Mouse (Mus musculus): ENCODE data around the gene Rnf225. TPM values are rescaled to one million over a fixed set of nuclear protein-coding genes. Genes with fewer than 3 reads are reported as not detected.
"Not testable (repeated sequence)": the region's sequence is repeated elsewhere in the genome, so short reads cannot be mapped to it uniquely, and the experiment has no call there.

Rnf225 gene
- polyA plus RNA-seq, 1 experiment: 7.0 TPM

DNA sequence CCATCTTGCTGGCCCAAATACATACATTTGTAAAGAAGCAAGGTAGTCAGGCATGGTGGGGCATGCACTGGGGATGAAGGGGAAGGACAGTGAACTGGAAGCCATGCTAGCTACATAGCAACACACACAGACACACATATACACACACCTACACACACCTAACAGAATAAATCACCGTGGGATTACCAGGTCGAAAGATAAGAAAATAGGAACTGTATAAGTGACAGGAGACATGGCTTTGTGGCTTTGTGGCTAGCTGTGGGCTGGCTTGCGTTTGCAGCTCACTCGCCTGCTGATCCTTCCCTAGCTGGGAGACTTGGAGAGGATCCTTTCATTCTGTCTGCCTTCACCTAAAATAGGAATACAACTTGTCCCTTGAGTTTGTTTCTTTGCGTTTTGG is 25.7 kb upstream of the Rnf225 start:
- DNase-seq: no peak
- H3K4me3 ChIP-seq (replicated peaks; ENCODE audit: extremely low read depth, low read depth, low read length): no peak overlapping the region
- WGBS: 86% methylated on average over 5 of the region's 5 CpGs
- no peaks in the 10 kb centered on the region; the same call in 1 of the 2 replicates for H3K4me1 ChIP-seq (ENCODE audit: control insufficient read depth, insufficient read depth, low read length)
- TF ChIP-seq CTCF (IDR thresholded peaks at IDR 0.05; ENCODE audit: insufficient read depth, low read length): no peak
- no peak for TF ChIP-seq POLR2A (IDR thresholded peaks at IDR 0.05; ENCODE audit: borderline replicate concordance, extremely low read depth, low read depth, low read length)

DNA sequence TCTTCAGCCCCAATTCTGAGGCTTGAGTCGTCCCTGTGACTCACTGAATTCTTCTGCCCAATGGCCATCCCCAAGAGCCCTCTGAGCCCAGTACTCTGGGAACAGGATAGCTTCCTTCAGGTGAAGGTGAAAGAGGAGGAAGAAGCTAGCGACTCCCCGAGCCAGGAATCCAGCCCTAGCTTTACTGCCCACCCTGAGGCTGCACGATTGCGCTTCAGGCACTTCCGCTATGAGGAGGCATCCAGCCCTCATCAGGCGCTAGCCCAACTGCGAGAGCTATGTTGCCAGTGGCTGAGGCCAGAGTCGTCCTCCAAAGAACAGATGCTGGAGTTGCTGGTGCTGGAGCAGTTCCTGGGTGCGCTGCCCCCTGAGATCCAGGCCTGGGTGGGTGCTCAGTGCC is 23.6 kb upstream of the Rnf225 start:
- Histone ChIP-seq H3K4me3 (replicated peaks; ENCODE audit: extremely low read depth, low read depth, low read length) (no peak overlapping the region), H3K4me1 (ENCODE audit: control insufficient read depth, insufficient read depth, low read length) (no peaks in the 10 kb centered on the region; the same call in 1 of the 2 replicates)
- no peak for TF ChIP-seq POLR2A (IDR thresholded peaks at IDR 0.05; ENCODE audit: borderline replicate concordance, extremely low read depth, low read depth, low read length)
- no peak for TF ChIP-seq CTCF (IDR thresholded peaks at IDR 0.05; ENCODE audit: insufficient read depth, low read length)
- no peak for DNase-seq
- WGBS: 67% methylated on average over 10 of the region's 10 CpGs

DNA sequence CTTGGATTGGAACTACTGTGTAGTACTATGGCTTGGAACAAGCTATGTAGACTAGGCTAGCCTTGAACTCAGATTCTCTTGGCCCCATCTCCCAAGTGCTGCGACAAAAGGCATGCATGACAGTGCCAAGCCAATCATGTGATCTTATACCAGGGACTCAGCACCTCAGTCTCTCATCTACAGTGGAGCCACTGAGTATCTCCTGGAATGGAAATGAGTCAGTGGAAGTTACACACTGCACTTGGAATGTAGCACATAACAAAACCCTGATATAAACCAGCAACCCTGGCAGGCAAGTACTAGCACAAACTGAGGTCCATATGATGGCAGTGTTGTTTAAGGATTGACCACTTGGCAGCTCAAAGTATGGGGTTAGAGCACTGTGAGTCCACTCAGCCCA is 22.1 kb upstream of the Rnf225 start:
- no peaks in the 10 kb centered on the region for H3K4me1 ChIP-seq (ENCODE audit: control insufficient read depth, insufficient read depth, low read length)
- 74% methylated on average over 1 of the region's 1 CpGs for whole genome bisulfite sequencing
- TF ChIP-seq POLR2A (IDR thresholded peaks at IDR 0.05; ENCODE audit: borderline replicate concordance, extremely low read depth, low read depth, low read length) (no peak), CTCF (IDR thresholded peaks at IDR 0.05; ENCODE audit: insufficient read depth, low read length) (no peak)
- DNase-seq: no peak
- no peak overlapping the region for H3K4me3 ChIP-seq (replicated peaks; ENCODE audit: extremely low read depth, low read depth, low read length)

DNA sequence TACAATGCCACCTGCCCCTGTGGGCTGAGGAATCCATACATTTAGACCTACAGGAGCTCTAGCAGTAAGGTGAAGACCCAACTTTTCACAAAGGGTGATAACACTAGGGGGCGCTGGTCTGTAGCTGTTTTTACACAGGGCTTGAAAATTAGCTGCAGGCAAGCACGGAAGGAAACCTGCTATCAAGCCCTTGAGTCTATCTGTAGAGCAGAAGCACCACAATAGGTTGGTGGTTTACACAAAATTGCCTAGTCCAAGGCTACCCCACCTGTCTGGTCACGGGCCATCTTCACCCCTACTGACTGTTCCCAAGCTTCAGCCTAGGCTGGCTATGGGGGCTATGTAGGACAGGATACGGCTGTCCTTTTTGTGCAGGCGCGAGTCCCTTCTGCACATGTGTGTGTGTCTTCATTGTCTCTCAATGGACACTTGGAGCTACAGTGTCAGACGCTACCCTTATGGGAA is 17.7 kb upstream of the Rnf225 start:
- 33% methylated on average over 7 of the region's 7 CpGs for WGBS
- Histone ChIP-seq H3K4me1 (ENCODE audit: control insufficient read depth, insufficient read depth, low read length) (no peaks in the 10 kb centered on the region), H3K4me3 (replicated peaks; ENCODE audit: extremely low read depth, low read depth, low read length) (peak overlapping the region; percentile 40)
- DNase-seq: peak; percentile 71
- TF ChIP-seq CTCF (IDR thresholded peaks at IDR 0.05; ENCODE audit: insufficient read depth, low read length) (peak; percentile 34; the same call in 1 of the 2 replicates), POLR2A (IDR thresholded peaks at IDR 0.05; ENCODE audit: borderline replicate concordance, extremely low read depth, low read depth, low read length) (no peak)

DNA sequence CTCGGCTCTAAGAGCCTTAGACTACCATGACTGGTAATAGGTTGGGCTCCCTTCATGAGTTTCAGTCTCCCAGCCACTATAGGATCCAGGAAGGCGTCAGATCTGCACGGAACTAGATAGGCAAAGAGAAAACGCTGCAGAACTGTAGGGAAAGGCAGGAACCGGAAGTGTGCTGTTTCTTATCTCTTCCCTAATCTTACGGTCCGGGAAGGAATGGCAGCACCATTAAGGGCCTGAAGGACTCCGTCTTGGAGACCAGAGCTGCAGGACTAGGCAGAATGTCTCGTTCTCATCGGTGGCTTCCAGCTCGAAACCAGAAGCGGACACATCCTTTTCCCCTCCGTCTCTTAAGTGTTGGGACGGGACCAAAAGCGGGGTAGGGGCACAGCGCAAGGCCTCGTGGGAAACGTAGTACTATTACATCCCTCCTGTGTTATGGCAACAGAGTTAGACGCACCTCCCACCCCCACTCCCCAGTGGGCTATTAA is 17.0 kb upstream of the Rnf225 start:
- peak; percentile 62; the same call in 1 of the 2 replicates for TF ChIP-seq POLR2A (IDR thresholded peaks at IDR 0.05; ENCODE audit: borderline replicate concordance, extremely low read depth, low read depth, low read length)
- TF ChIP-seq CTCF (IDR thresholded peaks at IDR 0.05; ENCODE audit: insufficient read depth, low read length): no peak
- Histone ChIP-seq H3K4me3 (replicated peaks; ENCODE audit: extremely low read depth, low read depth, low read length) (peak overlapping the region; percentile 95), H3K4me1 (ENCODE audit: control insufficient read depth, insufficient read depth, low read length) (no peaks in the 10 kb centered on the region)
- WGBS: 3% methylated on average over 19 of the region's 19 CpGs
- DNase-seq: peak; percentile 70

DNA sequence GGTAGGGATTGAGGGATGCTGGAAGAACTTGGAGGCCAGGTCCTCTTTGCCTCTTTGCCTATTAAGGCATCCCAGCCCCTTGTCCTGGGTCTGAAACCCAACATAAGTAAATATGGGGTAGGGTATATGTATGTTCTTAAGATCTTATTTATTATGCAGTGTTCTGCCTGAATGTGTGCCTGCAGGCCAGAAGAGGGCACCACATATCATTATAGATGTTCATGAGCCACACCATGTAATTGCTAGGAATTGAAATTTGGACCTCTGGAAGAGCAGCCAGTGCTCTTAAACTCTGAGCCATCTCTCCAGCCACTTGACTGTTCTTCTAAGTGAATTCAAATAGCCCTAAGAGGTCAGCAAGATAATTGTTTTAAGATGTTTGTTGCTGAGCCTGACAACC is 13.7 kb upstream of the Rnf225 start:
- no peak overlapping the region for H3K4me3 ChIP-seq (replicated peaks; ENCODE audit: extremely low read depth, low read depth, low read length)
- no peak for TF ChIP-seq POLR2A (IDR thresholded peaks at IDR 0.05; ENCODE audit: borderline replicate concordance, extremely low read depth, low read depth, low read length)
- TF ChIP-seq CTCF (IDR thresholded peaks at IDR 0.05; ENCODE audit: insufficient read depth, low read length): 0 out of 2 replicates have a peak, but pooled peaks have one; percentile 13
- H3K4me1 ChIP-seq (ENCODE audit: control insufficient read depth, insufficient read depth, low read length): no peaks in the 10 kb centered on the region
- DNase-seq: no peak

DNA sequence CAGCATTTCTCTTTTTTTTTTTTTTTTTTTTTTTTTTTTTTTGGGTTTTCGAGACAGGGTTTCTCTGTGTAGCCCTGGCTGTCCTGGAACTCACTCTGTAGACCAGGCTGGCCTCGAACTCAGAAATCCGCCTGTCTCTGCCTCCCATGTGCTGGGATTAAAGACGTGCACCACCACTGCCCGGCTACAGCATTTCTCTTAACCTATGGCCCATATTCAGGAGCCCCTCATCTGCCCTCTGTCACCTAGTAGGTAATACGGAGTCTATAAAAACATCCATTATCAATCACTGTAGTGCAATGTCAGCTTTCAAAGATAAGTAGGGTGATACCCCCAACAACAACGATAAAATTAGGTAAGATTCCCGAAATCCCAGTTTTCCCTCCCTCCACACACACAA is 6.7 kb upstream of the Rnf225 start:
- not testable (repeated sequence) for H3K4me3 ChIP-seq (replicated peaks; ENCODE audit: extremely low read depth, low read depth, low read length); DNase-seq; H3K4me1 ChIP-seq (ENCODE audit: control insufficient read depth, insufficient read depth, low read length)
- WGBS: 81% methylated on average over 7 of the region's 8 CpGs

DNA sequence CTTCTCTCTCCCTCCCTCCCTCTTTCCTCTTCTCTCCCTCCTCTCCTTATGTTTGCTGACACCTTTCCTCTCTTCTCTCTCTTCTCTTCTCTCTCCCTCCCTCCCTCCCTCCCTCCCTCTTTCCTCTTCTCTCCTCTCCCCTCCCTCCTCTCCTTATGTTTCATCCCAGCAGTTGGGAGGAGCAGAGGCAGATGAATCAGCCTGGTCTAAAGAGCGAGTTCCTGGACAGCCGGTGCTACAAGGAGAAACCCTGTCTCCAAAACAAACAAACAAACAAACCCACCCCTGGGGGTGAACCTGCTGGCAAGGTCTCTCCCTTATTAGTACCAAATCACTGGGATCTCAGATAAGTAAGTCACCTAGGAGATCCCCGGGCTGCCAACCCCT is 5.9 kb upstream of the Rnf225 start:
- H3K4me1 ChIP-seq (ENCODE audit: control insufficient read depth, insufficient read depth, low read length): peaks cover 4% of the 10 kb centered on the region; the same call in 1 of the 2 replicates
- H3K4me3 ChIP-seq (replicated peaks; ENCODE audit: extremely low read depth, low read depth, low read length): peak overlapping the region; percentile 86
- WGBS: 2% methylated on average over 3 of the region's 3 CpGs
- no peak for DNase-seq
- TF ChIP-seq CTCF (IDR thresholded peaks at IDR 0.05; ENCODE audit: insufficient read depth, low read length) (no peak), POLR2A (IDR thresholded peaks at IDR 0.05; ENCODE audit: borderline replicate concordance, extremely low read depth, low read depth, low read length) (no peak)

DNA sequence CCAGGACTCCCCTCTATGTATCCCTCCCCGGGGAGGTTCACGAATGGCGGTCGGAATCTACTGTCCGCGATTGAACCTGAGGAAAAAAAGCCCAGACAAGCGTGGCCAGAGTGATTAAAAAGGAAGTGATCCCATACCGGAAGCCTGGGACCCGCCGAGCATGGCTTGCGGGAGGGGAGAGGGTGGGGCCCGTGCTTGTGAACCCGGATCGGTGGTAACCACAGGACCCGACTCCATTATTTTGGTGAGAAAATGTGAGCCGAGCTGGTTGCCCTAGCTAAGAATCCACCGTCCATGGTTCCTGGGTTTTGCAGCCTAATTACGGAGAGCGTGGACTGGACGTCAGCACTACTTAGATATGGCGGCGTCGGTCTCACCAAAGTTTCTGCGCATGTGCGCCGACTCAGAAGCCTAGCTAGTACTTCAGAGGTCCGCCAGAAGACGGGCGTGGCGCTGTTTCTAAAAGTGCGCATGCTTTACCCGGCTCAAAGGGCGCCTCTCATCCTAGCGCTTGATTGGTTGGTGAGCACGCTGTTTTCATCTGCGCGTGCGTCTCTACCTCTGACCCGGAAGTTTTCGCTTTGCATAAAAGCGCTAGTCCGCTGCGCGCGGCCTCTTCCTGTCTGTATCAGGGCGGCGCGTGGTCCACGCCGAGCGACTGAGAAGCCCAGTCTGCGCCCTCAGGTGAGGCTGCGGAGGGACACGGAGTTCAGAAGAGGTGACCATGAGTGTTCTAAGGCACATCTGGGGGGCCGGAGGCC is 5.3 kb upstream of the Rnf225 start, which contains the start of gene Rps5:
Gene Rps5, plus strand, starts transcription at position 586 of the 761 bp plus-strand sequence.
- H3K4me3 ChIP-seq (replicated peaks; ENCODE audit: extremely low read depth, low read depth, low read length): peak within 1 kb of the TSS; percentile 94
- WGBS: under 1% methylated on average over 55 of the region's 55 CpGs
- peak; percentile 96 for DNase-seq
- peaks cover 4% of the 10 kb centered on the region; the same call in 1 of the 2 replicates for H3K4me1 ChIP-seq (ENCODE audit: control insufficient read depth, insufficient read depth, low read length)
- peak; percentile 97 for TF ChIP-seq POLR2A (IDR thresholded peaks at IDR 0.05; ENCODE audit: borderline replicate concordance, extremely low read depth, low read depth, low read length)
- peak; percentile 51 for TF ChIP-seq CTCF (IDR thresholded peaks at IDR 0.05; ENCODE audit: insufficient read depth, low read length)

DNA sequence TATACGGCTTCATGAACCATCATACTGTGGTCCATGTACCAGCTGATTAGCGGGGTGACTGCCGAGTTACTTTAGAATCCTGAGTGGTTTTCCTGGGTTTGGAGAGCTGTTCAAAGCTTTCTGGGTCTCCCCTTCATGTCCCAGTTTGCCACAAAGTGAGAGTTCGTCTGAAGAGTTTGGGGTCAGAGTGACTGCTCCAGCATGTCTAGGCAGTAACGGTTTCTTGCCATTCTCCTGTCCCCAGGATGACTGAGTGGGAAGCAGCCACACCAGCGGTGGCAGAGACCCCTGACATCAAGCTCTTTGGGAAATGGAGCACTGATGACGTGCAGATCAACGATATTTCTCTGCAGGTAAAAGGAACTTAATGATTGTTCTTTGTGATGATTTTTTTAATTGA is 4.5 kb upstream of the Rnf225 start:
- TF ChIP-seq CTCF (IDR thresholded peaks at IDR 0.05; ENCODE audit: insufficient read depth, low read length): no peak
- no peak for TF ChIP-seq POLR2A (IDR thresholded peaks at IDR 0.05; ENCODE audit: borderline replicate concordance, extremely low read depth, low read depth, low read length)
- peak overlapping the region; percentile 94 for H3K4me3 ChIP-seq (replicated peaks; ENCODE audit: extremely low read depth, low read depth, low read length)
- whole genome bisulfite sequencing: 3% methylated on average over 8 of the region's 8 CpGs
- DNase-seq: no peak
- peaks cover 4% of the 10 kb centered on the region; the same call in 1 of the 2 replicates for H3K4me1 ChIP-seq (ENCODE audit: control insufficient read depth, insufficient read depth, low read length)

All from lung, adult 2 months (tissue).